Mouse (Mus musculus) liver, postnatal 0 days (tissue): Measurements from ENCODE around the gene Sec24b. TPM values are rescaled to one million over a fixed set of nuclear protein-coding genes. Genes with fewer than 3 reads are reported as not detected.
A peak's percentile ranks its signal among the peaks of the same experiment; 100 is the strongest.

Source experiments
- ATAC-seq: fragments of 200-750 bp; cut with Nextera tagmentation; 2 replicates; pipeline ENCODE4 v1.8.0; 2017; ENCODE audit warnings: mild to moderate bottlenecking, moderate library complexity
- DNase-seq: peaks from one replicate; pipeline ENCODE4 v3.0.0-alpha.2; 2016
- H3K27ac ChIP-seq: fragments of 300-500 bp; sonication (generic); 2 replicates; pipeline ENCODE4 v1.5.1; 2014; ENCODE audit warnings: antibody characterized with exemption, moderate library complexity, mild to moderate bottlenecking, low read depth
- H3K27me3 ChIP-seq: fragments of 300-500 bp; sonication (generic); 2 replicates; pipeline ENCODE4 v1.6.1; 2014; ENCODE audit warnings: low read length, control low read depth, mixed read lengths; ENCODE audit not compliant: insufficient read depth
- H3K36me3 ChIP-seq: fragments of 300-500 bp; sonication (generic); replicated peaks from 2 replicates; pipeline ENCODE4 v1.6.1; 2014; ENCODE audit warnings: mild to moderate bottlenecking, control low read depth, low read length, moderate library complexity, mixed read lengths; ENCODE audit not compliant: insufficient read depth
- H3K4me1 ChIP-seq: fragments of 300-500 bp; sonication (generic); 2 replicates; pipeline ENCODE4 v1.6.1; 2014; ENCODE audit warnings: antibody characterized with exemption, mild to moderate bottlenecking, control low read depth; ENCODE audit not compliant: insufficient read depth
- H3K4me2 ChIP-seq: fragments of 300-500 bp; sonication (generic); 2 replicates; pipeline ENCODE4 v1.6.1; 2014; ENCODE audit warnings: low read depth, mild to moderate bottlenecking, low read length, moderate library complexity, mixed read lengths
- H3K4me3 ChIP-seq: fragments of 300-500 bp; sonication (generic); 2 replicates; pipeline ENCODE4 v1.5.1; 2014; ENCODE audit warnings: low read depth, low read length
- H3K9ac ChIP-seq: fragments of 300-500 bp; sonication (generic); replicated peaks from 2 replicates; pipeline ENCODE4 v1.6.1; 2014; ENCODE audit warnings: mild to moderate bottlenecking, moderate library complexity
- H3K9me3 ChIP-seq: fragments of 300-500 bp; sonication (generic); 2 replicates; pipeline ENCODE4 v1.6.1; 2016; ENCODE audit warnings: mild to moderate bottlenecking, control low read depth, low read length, mixed read lengths
- CTCF ChIP-seq: sonication (generic); IDR thresholded peaks from 2 replicates; pipeline ENCODE4 v1.5.1; 2016; ENCODE audit warnings: antibody characterized with exemption, low read depth
- EP300 ChIP-seq: IDR thresholded peaks from 2 replicates; pipeline ENCODE4 v1.6.1; 2016; ENCODE audit warnings: antibody characterized with exemption, low read depth, mild to moderate bottlenecking
- whole genome bisulfite sequencing: fragments of 180-500 bp; shearing (Covaris S2); extraction: QIAGEN DNeasy Blood & Tissue Kit; methylation state at CpG from one replicate; pipeline ENCODE4 v1.1.7; 2014; ENCODE audit not compliant: insufficient replicate concordance; 5-methylcytosine and 5-hydroxymethylcytosine counted together
- polyA plus RNA-seq: library from polyadenylated mRNA; unstranded; fragments of >200 nt; fragmentation: Nextera tagmentation; extraction: Ambion mirVana; gene quantifications from 2 replicates; pipeline ENCODE4 v1.2.1, GENCODE M21; 2015

The Sec24b gene
- polyA plus RNA-seq, 1 experiment from 2014 or later = 5.4 TPM

GRCm38 (mm10) chr3:129976317-129976716, 85.0 kb downstream of the Sec24b start:
- DNase-seq (no peak), ATAC-seq (no peak)
- no peak for TF ChIP-seq CTCF
- no peak for TF ChIP-seq EP300
- H3K27me3 ChIP-seq = peaks cover 5% of the 10 kb centered on the region; the same call in 1 of the 2 replicates
- H3K4me2 ChIP-seq = no peak overlapping the region
- no peak overlapping the region for H3K27ac ChIP-seq
- no peaks in the 10 kb centered on the region for H3K4me1 ChIP-seq
- H3K9me3 ChIP-seq = no peaks in the 10 kb centered on the region
- H3K36me3 ChIP-seq = no peaks in the 10 kb centered on the region
- H3K4me3 ChIP-seq = no peak overlapping the region
- 77% methylated on average over 5 of the region's 5 CpGs for WGBS
- no peak overlapping the region for H3K9ac ChIP-seq

- Histone ChIP-seq H3K4me2 (peak overlapping the region; percentile 96), H3K4me3 (peak overlapping the region; percentile 66), H3K4me1 (peaks cover 19% of the 10 kb centered on the region), H3K9me3 (no peaks in the 10 kb centered on the region), H3K27ac (no peak overlapping the region), H3K36me3 (no peaks in the 10 kb centered on the region), H3K27me3 (peaks cover 22% of the 10 kb centered on the region), H3K9ac (peak overlapping the region; percentile 57)
- WGBS = 16% methylated on average over 19 of the region's 19 CpGs
- ATAC-seq (no peak), DNase-seq (peak; percentile 34)
- TF ChIP-seq EP300 (no peak), CTCF (no peak)
Observed at GRCm38 (mm10) chr3:129970529-129971515, 90.5 kb downstream of the Sec24b start.

- Histone ChIP-seq H3K36me3 (no peaks in the 10 kb centered on the region), H3K27ac (no peak within 1 kb of the TSS), H3K4me1 (peaks cover 19% of the 10 kb centered on the region), H3K9me3 (no peaks in the 10 kb centered on the region), H3K4me3 (peak within 1 kb of the TSS; percentile 66), H3K27me3 (peaks cover 22% of the 10 kb centered on the region), H3K9ac (peak within 1 kb of the TSS; percentile 57), H3K4me2 (peak within 1 kb of the TSS; percentile 96)
- peak; percentile 69 for DNase-seq
- under 1% methylated on average over 63 of the region's 63 CpGs for WGBS
- ATAC-seq = peak; percentile 89
- no peak for TF ChIP-seq EP300
- TF ChIP-seq CTCF = no peak
Observed at GRCm38 (mm10) chr3:129969432-129970395, 91.6 kb downstream of the Sec24b start, which contains the start of gene Mcub. Gene Mcub, minus strand, starts transcription at chr3:129970206.

GRCm38 (mm10) chr3:129969031-129969430, 92.3 kb downstream of the Sec24b start:
- Histone ChIP-seq H3K4me2 (peak overlapping the region; percentile 96), H3K4me1 (peaks cover 19% of the 10 kb centered on the region), H3K4me3 (peak overlapping the region; percentile 66), H3K27me3 (peaks cover 22% of the 10 kb centered on the region), H3K9ac (peak overlapping the region; percentile 57; the same call in 1 of the 2 replicates), H3K9me3 (no peaks in the 10 kb centered on the region), H3K36me3 (no peaks in the 10 kb centered on the region), H3K27ac (no peak overlapping the region)
- ATAC-seq (no peak), DNase-seq (no peak)
- TF ChIP-seq EP300 = no peak
- TF ChIP-seq CTCF = no peak
- 25% methylated on average over 10 of the region's 10 CpGs for WGBS

- ATAC-seq (peak; percentile 66), DNase-seq (peak; percentile 21)
- Histone ChIP-seq H3K27me3 (peaks cover 22% of the 10 kb centered on the region), H3K36me3 (no peaks in the 10 kb centered on the region), H3K4me3 (no peak overlapping the region), H3K4me2 (no peak overlapping the region), H3K4me1 (peaks cover 19% of the 10 kb centered on the region), H3K9me3 (no peaks in the 10 kb centered on the region), H3K9ac (no peak overlapping the region), H3K27ac (no peak overlapping the region)
- WGBS = 65% methylated on average over 9 of the region's 9 CpGs
- no peak for TF ChIP-seq CTCF
- peak; percentile 60 for TF ChIP-seq EP300
Observed at GRCm38 (mm10) chr3:129967874-129968273, 93.5 kb downstream of the Sec24b start.
